Mouse (Mus musculus): ENCODE results near the gene Tbcel. TPM values are rescaled to one million over a fixed set of nuclear protein-coding genes. Genes with fewer than 3 reads are reported as not detected.

The Tbcel gene
- polyA plus RNA-seq, 1 experiment, result 2.0 TPM

DNA sequence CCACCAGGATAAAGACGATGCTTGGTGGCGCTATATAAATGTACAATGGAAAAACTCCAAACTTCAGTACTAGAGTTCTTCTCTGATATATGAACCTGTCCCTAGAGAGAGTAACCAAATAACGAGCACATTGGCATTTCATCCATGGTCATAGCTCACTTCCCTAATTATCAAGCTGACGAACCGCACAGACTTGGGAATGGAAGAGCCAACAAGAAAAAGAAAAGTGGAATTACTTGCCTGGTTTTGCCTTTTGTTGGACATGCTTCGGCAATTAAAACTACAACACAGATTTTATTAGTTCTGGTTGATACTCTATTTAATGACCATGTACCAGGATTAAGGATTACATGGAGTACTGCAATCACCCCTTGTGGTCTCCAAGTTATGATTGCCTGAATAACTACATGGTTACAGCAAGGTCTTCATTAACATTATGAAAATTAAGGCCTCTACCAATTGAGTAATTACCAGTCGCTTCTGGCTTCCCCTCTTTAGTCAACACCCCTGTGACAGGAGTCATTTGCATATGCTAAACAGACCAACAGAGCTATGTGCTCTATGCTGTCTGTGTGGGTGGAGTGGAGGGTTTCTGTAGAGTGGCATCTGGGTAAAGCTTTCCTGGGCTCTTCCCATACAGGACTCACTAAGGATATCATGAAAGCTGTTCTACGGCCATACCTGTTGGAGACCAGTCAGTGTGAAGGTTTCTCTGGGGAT lies 124.8 kb downstream of the Tbcel start:
- H3K4me3 ChIP-seq (replicated peaks), result no peak overlapping the region
- H3K9me3 ChIP-seq, result peaks cover 18% of the 10 kb centered on the region
- no peak for TF ChIP-seq GATA1 (IDR thresholded peaks at IDR 0.05; ENCODE audit: borderline replicate concordance, low read length)
- TF ChIP-seq FLI1 (IDR thresholded peaks at IDR 0.05; ENCODE audit: low read length), result no peak
- no peaks in the 10 kb centered on the region for H3K36me3 ChIP-seq (replicated peaks; ENCODE audit: low read length)
- peaks cover 9% of the 10 kb centered on the region for H3K27me3 ChIP-seq (replicated peaks)
- no peaks in the 10 kb centered on the region for H3K4me1 ChIP-seq

DNA sequence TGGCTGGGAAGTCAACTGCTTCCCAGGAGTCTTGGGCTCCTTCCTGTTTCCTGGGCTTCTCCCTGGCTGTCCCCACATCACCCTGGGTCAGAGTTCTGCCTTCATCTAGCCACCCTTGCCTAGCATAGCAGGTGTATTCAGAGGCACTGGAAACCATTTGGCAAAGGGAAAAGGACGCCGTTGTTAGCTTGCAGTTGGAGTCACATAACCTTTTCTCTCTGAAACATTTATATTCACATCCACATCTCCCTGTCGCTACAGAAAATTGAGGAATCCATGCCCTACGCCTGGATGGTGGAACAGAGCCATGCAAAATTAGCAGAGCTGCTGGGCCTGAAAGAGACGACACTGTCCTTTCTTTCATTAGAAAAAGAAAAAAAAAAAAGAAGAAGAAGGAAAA lies 125.5 kb downstream of the Tbcel start:
- Histone ChIP-seq H3K4me1 (no peaks in the 10 kb centered on the region), H3K36me3 (replicated peaks; ENCODE audit: low read length) (no peaks in the 10 kb centered on the region), H3K27me3 (replicated peaks) (peaks cover 12% of the 10 kb centered on the region), H3K4me3 (replicated peaks) (no peak overlapping the region), H3K9me3 (peaks cover 24% of the 10 kb centered on the region)
- TF ChIP-seq GATA1 (IDR thresholded peaks at IDR 0.05; ENCODE audit: borderline replicate concordance, low read length) (no peak), FLI1 (IDR thresholded peaks at IDR 0.05; ENCODE audit: low read length) (no peak)

DNA sequence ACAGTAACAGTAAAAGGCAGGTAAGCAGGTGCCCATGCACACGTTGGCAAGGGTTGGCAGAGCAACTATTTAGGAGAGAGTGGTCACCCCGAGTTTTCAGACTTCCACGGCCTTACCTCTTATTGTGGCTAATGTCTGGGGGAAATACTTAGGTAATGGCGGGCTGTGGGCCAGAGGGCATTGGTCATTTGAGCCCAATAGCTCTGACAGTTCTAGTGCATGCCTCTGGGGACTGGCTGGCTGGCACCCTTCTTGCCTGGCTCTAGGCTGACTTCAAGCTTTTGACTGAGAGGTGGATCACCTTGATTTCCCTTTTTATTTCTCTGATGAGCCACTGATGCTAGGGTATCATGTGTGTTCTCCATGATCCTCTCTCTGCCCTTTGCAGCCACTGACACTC lies 129.5 kb downstream of the Tbcel start:
- peaks cover 3% of the 10 kb centered on the region for H3K27me3 ChIP-seq (replicated peaks)

DNA sequence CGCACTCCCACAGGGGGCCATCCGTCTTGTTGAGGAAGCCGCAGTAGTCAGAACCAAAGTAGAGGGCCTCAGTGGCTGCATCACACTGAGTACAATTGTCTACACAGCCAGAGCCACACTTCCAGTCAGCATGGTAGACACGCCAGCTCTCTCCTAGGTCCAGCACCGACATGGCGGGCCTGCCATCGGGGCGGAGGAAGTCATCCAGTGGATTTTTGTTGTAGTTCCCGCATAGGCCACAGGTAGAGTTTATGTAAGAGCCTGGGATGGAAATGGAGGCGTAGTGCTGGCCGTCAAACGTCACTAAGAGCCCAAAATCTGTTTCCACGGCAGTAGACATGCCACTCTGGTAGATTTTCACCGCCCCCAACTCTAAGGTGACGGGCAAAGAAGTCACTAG lies 130.0 kb downstream of the Tbcel start:
- TF ChIP-seq GATA1 (IDR thresholded peaks at IDR 0.05; ENCODE audit: borderline replicate concordance, low read length) (no peak), FLI1 (IDR thresholded peaks at IDR 0.05; ENCODE audit: low read length) (no peak)
- Histone ChIP-seq H3K9me3 (peaks cover 24% of the 10 kb centered on the region), H3K4me3 (replicated peaks) (no peak overlapping the region), H3K27me3 (replicated peaks) (peaks cover 3% of the 10 kb centered on the region), H3K36me3 (replicated peaks; ENCODE audit: low read length) (no peaks in the 10 kb centered on the region), H3K4me1 (no peaks in the 10 kb centered on the region)

More for the DNA sequence above, 129.5 kb downstream of the Tbcel start:
- H3K4me1 ChIP-seq, result no peaks in the 10 kb centered on the region
- H3K4me3 ChIP-seq (replicated peaks), result no peak overlapping the region
- TF ChIP-seq FLI1 (IDR thresholded peaks at IDR 0.05; ENCODE audit: low read length) (no peak), GATA1 (IDR thresholded peaks at IDR 0.05; ENCODE audit: borderline replicate concordance, low read length) (no peak)
- peaks cover 24% of the 10 kb centered on the region for H3K9me3 ChIP-seq
- no peaks in the 10 kb centered on the region for H3K36me3 ChIP-seq (replicated peaks; ENCODE audit: low read length)

DNA sequence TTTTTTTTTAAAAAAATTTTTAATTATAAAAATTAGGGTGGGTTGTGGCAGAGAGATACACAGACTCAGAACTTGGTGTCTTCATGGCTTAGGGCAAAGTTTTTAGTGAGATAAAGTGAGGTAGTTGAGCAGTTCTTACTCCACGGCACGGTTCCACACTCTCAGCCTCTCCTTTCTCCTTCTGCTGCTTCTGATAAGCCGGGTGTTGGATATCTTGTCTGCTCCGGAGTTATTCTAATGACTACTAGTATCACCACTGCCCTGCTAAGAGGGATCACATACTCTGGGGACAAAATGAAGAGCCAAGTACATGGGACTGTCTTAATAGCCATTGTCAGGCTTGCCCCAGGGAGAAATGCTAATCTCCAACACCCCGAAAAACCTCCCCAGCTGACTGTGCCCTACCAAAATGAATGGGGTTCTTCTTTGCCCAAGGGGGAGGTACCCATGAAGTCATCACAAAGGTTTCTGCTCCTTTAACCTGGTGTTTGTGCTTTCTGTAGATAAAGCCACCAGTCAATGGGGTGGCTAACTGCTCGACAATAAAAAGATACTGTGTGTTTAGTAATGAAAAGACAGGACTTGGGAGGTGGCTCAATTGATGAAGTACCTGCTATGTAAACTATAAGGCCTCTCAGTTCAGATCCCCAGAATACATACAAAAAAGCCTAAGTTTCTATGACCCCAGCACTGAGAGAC lies 135.8 kb downstream of the Tbcel start:
- Histone ChIP-seq H3K27me3 (replicated peaks) (peaks cover 2% of the 10 kb centered on the region), H3K4me3 (replicated peaks) (no peak overlapping the region), H3K36me3 (replicated peaks; ENCODE audit: low read length) (no peaks in the 10 kb centered on the region), H3K9me3 (peaks cover 3% of the 10 kb centered on the region), H3K4me1 (no peaks in the 10 kb centered on the region)
- TF ChIP-seq FLI1 (IDR thresholded peaks at IDR 0.05; ENCODE audit: low read length), result no peak
- no peak for TF ChIP-seq GATA1 (IDR thresholded peaks at IDR 0.05; ENCODE audit: borderline replicate concordance, low read length)

Other genes starting within 250 kb of the Tbcel start
- gene Sc5d, start 243.6 kb downstream of the Tbcel start, polyA plus RNA-seq (2012; ENCODE audit: insufficient read depth, low replicate concordance), result 0.34 and 0.57 TPM in 2 replicates
- not detected in 2 replicates for gene Tecta, start 107.9 kb downstream of the Tbcel start, polyA plus RNA-seq (2012; ENCODE audit: insufficient read depth, low replicate concordance)

Measured in megakaryocyte, embryonic 14.5 days (primary cell).